Mouse (Mus musculus): Measurements from ENCODE around the gene Pdf. TPM values are rescaled to one million over a fixed set of nuclear protein-coding genes. Genes with fewer than 3 reads are reported as not detected.
A peak's percentile ranks its signal among the peaks of the same experiment; 100 is the strongest.
"Not testable (repeated sequence)": the region's sequence is repeated elsewhere in the genome, so short reads cannot be mapped to it uniquely, and the experiment has no call there.

The Pdf gene
- polyA plus RNA-seq, 1 experiment from 2014 or later = 36.9 TPM

DNA sequence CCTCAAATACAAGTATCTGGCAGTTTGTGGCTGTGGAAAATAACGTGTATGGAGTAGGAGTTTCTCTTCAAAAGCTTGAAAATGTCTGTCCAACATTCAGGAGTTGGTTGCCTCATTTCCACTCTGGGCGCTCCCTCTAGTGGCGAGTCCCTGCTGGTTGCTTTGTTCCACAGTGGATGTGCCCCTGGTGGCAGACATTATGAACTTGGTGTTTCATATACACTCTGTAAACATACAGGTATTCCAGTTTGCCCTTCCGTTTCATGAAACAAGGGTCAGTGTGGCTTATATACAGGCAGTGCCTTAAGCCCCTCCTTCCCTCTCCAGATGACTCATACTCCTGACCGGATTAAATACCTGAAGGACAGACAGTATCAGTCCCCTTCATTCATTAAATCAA lies 45.9 kb downstream of the Pdf start:
- POLR2A ChIA-PET = interaction anchor here (0.7 to 1.2 kb wide), 4 partner anchors 11 to 109 kb away, joined by 3 read pairs; no protein-coding TSS in a partner anchor
- peak; percentile 99 for TF ChIP-seq CTCF (IDR thresholded peaks at IDR 0.05)
- no peak for DNase-seq (ENCODE audit: low read depth, low spot score)
- in situ Hi-C loops (cut with MboI; ENCODE audit: low pct_unique_long_range_greater_than_20kb) = loop anchor here (5.0 kb wide), 2 partner anchors 105 to 285 kb away; no protein-coding TSS in a partner anchor
- ATAC-seq = peak; percentile 60
- no peaks in the 10 kb centered on the region for H3K27me3 ChIP-seq
- CTCF ChIA-PET = interaction anchor here (0.6 to 3.3 kb wide), 25 partner anchors 8 to 284 kb away, joined by 3 to 22 read pairs (median 4); partner anchors contain the start of gene Sntb2

- TF ChIP-seq CTCF (IDR thresholded peaks at IDR 0.05) = no peak
- ATAC-seq = no peak
- H3K27me3 ChIP-seq = no peaks in the 10 kb centered on the region
- ChIA-PET POLR2A (interaction anchor here (0.6 kb wide), 1 partner anchor 1123 kb away, joined by 3 read pairs; no protein-coding TSS in a partner anchor), CTCF (interaction anchor here (0.9 to 1.3 kb wide), 2 partner anchors 92 to 281 kb away, joined by 4 read pairs; no protein-coding TSS in a partner anchor)
- in situ Hi-C loops (cut with MboI; ENCODE audit: low pct_unique_long_range_greater_than_20kb) = loop anchor here (25.0 kb wide), 1 partner anchor 587 kb away; the partner anchor contains the start of gene Zfp90
- DNase-seq (ENCODE audit: low read depth, low spot score) = no peak
These were observed 49.3 kb downstream of the Pdf start for GRCm38 (mm10) chr8:106999068-106999467.

DNA sequence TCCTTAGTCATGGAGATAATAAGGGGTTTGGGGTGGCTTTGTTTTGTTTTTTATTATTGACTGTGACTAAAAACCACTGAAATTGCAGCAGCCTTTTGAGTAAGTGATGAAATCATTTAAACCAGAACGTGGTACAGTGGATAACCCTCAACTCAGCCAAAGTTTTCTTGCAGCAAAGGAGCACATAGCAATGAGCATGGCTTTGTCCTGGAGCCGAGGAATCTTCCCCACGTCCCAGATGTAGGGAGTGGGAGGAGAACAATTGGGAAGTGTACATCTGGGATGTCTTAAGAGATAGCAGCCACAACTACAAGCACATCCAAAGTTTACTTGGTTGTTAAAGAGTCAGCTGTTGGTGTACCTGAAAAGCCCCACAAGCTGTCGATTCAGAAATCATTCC lies 51.0 kb downstream of the Pdf start:
- DNase-seq (ENCODE audit: low read depth, low spot score) (no peak), ATAC-seq (no peak)
- no peak for TF ChIP-seq CTCF (IDR thresholded peaks at IDR 0.05)
- H3K27me3 ChIP-seq = no peaks in the 10 kb centered on the region
- ChIA-PET CTCF (interaction anchor here (1.1 to 1.2 kb wide), 2 partner anchors 10 to 54 kb away, joined by 3 read pairs; no protein-coding TSS in a partner anchor), POLR2A (interaction anchor here (0.6 kb wide), 1 partner anchor 72 kb away, joined by 3 read pairs; no protein-coding TSS in a partner anchor)
- in situ Hi-C loops (cut with MboI; ENCODE audit: low pct_unique_long_range_greater_than_20kb) = loop anchor here (25.0 kb wide), 1 partner anchor 585 kb away; the partner anchor contains the start of gene Zfp90

DNA sequence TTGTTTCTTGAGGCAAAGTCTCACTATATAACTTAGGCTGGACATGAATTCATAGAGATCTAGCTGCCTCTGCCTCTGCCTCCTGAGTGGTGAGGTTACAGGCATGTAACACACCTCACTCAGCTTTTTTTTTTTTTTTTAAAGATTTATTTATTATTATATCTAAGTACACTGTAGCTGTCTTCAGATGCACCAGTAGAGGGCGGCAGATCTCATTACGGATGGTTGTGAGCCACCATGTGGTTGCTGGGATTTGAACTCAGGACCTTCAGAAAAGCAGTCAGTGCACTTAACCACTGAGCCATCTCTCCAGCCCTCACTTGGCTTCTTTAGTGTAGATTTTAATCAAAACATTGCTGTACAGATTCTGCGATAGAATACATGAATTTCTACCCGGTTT lies 52.1 kb downstream of the Pdf start:
- ATAC-seq; H3K27me3 ChIP-seq; DNase-seq (ENCODE audit: low read depth, low spot score); CTCF ChIA-PET: not testable (repeated sequence)
- TF ChIP-seq CTCF (IDR thresholded peaks at IDR 0.05) = peak; percentile 60
- POLR2A ChIA-PET = interaction anchor here (0.5 kb wide), 1 partner anchor 272 kb away, joined by 5 read pairs; no protein-coding TSS in a partner anchor
- in situ Hi-C loops (cut with MboI; ENCODE audit: low pct_unique_long_range_greater_than_20kb) = loop anchor here (25.0 kb wide), 1 partner anchor 584 kb away; the partner anchor contains the start of gene Zfp90

Other genes starting within 250 kb of the Pdf start
- gene Has3, start 178.4 kb downstream of the Pdf start, polyA plus RNA-seq (2021) = 0.78 TPM
- 47.0 TPM for gene Utp4, start 155.0 kb downstream of the Pdf start, polyA plus RNA-seq (2021)
- 33.4 TPM for gene Sntb2, start 112.9 kb downstream of the Pdf start, polyA plus RNA-seq (2021)
- gene Vps4a, start 17.4 kb downstream of the Pdf start, polyA plus RNA-seq (2021) = 57.2 TPM
- gene Cog8, start 8.1 kb upstream of the Pdf start, polyA plus RNA-seq (2021) = 31.1 TPM
- 60.4 TPM for gene Nip7, start 8.3 kb upstream of the Pdf start, polyA plus RNA-seq (2021)
- gene Tmed6, start 17.0 kb upstream of the Pdf start, polyA plus RNA-seq (2021) = 0.42 TPM
- gene Terf2, start 47.9 kb upstream of the Pdf start, polyA plus RNA-seq (2021) = 25.3 TPM
- 136 TPM for gene Cyb5b, start 102.0 kb upstream of the Pdf start, polyA plus RNA-seq (2021)
- 113 TPM for gene Nfat5, start 244.9 kb upstream of the Pdf start, polyA plus RNA-seq (2021)

All from Patski (cell line).